Mouse (Mus musculus): ENCODE results near the gene Gpat3. TPM values are rescaled to one million over a fixed set of nuclear protein-coding genes. Genes with fewer than 3 reads are reported as not detected.

Gene Gpat3
- total RNA-seq, 2 experiments from 2014 or later = 4.8 to 10.3 TPM

GRCm38 (mm10) chr5:100860417-100861053 lies 15.0 kb downstream of the Gpat3 start:
- DNase-seq (ENCODE audit: low spot score) = peak; percentile 84

DNA sequence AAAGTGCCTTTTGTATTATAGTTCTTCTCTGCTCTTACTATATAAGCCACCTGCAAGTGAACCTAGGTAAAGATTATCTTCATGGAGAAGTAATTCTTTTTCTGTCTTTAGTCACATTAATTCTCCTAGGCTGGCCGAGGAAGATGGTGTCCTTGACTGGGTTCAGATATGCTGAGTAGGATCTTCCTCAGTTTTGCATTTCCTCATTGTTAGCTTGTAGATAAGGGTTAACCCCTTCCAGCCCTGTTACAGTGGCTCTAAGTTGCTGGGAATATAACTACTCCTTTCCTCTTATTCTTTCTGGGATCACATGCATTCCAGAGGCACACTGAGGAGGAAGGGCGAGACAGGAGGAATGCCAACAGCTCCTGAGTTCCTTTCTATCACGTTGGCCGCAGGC lies 15.6 kb downstream of the Gpat3 start:
- no peak for DNase-seq (ENCODE audit: low spot score)

DNA sequence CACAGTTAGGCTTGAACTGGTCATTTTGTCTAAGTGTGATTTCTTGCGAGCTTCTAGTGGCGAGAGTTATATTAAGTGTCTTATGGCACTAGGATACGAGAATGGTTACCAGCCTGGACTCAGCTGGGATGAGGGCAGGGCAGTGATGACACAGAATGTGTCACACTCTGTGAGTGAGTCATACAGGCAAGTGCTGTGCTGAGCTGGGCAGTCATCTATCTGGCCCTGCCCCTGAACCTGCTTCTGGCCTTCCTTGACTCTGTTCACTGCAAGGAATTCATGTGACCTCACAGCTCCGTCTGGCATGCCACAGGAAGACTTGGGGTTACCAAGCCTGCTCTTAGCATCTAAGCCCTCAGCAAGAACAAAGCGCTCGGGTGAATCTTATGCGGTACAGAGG lies 16.3 kb downstream of the Gpat3 start:
- DNase-seq (ENCODE audit: low spot score) = no peak

GRCm38 (mm10) chr5:100863091-100863490 lies 17.6 kb downstream of the Gpat3 start:
- no peak for DNase-seq (ENCODE audit: low spot score)

DNA sequence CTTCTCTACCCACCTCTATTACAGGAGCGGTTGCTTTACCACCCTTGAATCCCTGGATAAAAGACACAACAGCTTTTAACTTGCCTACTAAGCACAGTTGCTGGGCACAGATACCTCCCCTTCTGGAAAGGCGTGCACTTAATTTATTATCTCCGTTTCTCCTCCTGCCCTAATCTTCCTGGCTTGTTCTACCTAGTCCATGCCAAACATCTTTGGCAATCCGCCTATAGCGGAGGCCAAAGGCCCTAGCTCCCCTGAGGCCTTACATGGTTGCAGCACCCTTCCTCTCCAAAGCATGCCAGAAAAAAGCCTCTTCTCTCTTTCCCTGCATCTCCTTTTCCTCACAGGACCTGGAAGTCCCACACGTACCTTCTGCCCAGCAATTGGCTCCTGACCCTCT lies 18.9 kb downstream of the Gpat3 start:
- peak; percentile 6 for DNase-seq (ENCODE audit: low spot score)

- no peak for DNase-seq (ENCODE audit: low spot score)
These were observed 20.7 kb downstream of the Gpat3 start for GRCm38 (mm10) chr5:100866183-100866582.

- no peak for DNase-seq (ENCODE audit: low spot score)
These were observed 23.8 kb downstream of the Gpat3 start for GRCm38 (mm10) chr5:100869197-100869895.

- no peak for DNase-seq (ENCODE audit: low spot score)
These were observed 26.5 kb downstream of the Gpat3 start for GRCm38 (mm10) chr5:100871987-100872386.

DNA sequence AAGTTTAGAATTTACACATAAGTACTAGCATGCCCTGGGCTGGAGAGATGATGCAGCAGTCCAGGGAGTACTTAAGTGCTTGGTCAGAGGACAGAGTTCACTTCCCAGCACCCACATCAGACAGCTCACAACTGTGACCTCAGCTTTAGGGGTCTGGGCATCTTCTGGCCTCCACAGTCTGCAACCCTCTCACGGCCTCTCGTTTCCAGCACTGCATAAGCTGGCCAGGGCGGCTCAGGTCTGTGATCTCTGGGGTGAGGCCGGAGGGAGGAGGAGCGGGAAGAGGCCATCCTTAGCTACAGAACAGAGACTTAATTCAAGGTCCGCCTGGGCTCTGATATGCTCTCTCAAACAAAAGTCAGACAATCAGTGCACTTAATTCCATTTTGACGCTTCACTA lies 29.2 kb downstream of the Gpat3 start:
- no peak for DNase-seq (ENCODE audit: low spot score)

DNA sequence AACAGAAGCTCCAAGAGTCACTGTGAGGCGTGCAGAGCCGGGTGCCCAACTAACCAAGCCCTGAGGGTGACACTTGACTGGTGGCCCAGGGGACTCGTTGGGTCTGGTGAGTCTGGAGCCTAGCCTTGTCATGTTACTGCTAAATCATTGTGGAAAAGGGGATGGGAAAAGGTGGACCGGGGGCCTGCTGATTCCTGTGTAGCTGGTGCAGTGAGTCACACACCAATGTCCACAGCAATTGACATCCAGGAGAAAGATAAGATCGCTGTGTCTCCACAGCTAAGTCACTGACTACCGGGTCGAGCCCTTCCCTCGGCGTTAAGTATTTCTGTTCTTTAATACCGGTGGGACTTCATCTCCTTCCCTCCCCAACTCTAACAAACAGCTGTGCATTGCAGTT lies 29.7 kb downstream of the Gpat3 start:
- DNase-seq (ENCODE audit: low spot score) = no peak

DNA sequence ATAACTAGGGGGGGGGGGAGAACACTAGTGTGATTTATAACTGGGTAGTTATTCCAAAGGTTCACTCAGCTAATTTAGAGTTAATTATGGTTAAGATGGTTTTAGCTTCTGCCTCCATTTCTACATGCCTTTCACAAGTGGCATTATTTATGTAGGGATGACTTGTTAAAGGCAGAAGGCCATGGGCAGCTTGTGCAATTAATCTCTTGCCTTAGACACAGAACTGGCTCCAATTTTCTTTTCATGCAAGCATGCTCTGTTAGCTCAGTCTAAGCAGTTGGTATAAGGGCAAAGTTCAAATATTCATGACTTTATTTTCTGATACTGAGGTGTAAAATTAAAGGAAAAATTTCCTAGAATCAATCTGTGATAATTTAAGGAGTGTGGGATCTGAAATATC lies 31.5 kb downstream of the Gpat3 start:
- DNase-seq (ENCODE audit: low spot score) = no peak

DNA sequence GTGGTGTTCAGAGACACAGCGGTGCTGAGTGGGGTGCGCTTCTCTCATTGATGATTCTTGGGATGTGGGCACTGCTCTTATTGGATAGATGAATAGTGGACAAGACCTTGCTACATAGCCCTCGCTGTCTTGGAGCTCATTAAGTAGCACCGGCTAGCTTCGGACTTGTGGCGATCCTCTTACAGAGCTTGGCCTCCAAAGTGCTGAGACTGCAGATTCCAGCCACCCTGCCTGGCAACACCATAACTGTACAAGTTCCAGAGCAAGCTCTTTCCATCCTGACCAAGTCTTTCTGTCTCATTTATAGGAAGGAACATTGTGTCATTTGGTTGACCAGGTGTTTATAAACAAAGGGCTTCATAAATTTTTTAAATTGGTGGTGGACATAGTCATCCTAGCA lies 39.7 kb downstream of the Gpat3 start:
- peak; percentile 46 for DNase-seq (ENCODE audit: low spot score)

DNA sequence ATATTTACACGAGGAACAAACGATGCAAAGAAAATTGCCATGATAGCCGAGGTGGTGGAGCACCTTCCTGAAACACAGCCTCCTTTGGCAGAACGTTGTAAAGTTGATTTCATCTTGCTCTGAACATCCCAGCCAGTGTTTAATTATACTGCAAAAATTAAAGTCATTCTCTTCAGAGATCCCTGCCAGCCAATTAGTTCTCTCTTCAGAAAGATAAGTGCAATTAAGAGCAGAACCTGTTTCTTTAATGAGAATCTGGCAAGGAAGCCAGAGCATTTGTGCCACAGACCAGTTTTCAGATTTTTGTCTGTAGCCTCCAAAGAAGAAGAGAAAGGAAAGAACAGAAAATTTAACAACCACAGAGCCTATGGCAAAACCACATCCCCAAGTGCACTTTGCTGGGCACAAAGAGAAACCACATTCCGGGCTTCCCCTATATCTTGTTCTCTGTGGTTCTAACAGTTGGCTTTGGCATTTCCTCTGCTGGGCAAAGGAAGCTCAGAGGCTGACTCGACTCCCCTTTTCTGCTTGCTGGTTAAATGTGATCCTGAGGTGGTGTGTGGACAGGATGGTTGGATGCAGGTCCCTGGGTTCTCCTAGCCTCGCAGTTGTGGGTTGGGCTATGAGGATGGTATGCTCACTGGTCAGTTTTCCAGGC lies 40.9 kb downstream of the Gpat3 start:
- DNase-seq (ENCODE audit: low spot score) = no peak

DNA sequence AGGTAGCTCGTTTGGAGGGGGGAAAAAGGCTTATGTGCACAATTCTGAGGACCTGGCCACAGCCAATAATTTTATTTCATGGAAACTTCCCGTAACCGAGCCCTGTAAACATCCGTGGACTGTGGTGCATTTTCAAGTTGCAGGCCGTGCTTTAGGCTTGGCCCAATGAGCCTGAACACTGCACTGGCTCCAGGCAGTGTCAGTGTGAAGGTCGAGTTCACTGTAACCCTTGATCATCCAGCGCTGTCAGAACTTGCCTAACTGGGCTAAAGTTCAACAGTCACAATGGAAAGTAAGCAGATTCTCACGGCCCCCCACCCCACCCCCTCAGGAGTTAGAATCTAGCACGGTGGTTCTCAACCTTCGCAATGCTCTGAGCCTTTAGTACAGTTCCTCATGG lies 50.7 kb downstream of the Gpat3 start:
- no peak for DNase-seq (ENCODE audit: low spot score)

DNA sequence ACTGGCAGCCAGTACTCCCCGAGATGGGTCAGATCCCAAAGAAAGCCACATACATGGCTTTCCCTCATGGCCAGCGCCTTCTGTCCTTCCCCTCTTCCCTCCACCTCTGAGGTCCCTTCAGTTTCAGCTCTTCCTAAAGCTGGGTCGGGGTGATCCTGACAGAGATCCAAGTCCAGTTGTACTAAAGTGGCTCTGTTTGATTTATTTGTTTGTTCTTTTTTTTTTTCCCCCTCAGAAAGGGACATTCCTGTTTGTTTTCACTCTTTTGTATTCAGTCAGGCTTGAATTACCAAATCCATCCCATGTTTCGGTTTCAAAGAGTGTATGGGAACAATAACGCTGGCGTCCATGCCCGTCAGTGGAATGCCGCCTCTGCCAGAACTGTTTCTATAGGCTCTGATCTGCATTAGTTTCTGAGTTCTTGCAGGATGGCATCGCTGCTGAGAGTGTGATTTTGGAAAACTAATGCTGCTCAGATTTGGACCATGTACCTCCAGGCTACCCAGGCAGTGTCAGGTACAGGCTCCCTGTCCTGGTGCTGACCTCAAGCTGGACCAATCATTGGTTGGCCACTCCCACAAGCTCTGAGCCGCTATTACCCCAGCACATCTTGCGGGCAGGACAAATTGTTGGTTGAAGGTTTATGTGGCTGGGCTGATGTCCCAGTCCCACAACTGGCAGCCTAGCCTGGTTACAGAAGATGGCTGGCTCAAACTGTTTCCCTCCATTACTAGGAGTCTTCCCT lies 54.4 kb downstream of the Gpat3 start:
- peak; percentile 16 for DNase-seq (ENCODE audit: low spot score)

- DNase-seq (ENCODE audit: low spot score) = no peak
These were observed 55.5 kb downstream of the Gpat3 start for GRCm38 (mm10) chr5:100901046-100901445.

DNA sequence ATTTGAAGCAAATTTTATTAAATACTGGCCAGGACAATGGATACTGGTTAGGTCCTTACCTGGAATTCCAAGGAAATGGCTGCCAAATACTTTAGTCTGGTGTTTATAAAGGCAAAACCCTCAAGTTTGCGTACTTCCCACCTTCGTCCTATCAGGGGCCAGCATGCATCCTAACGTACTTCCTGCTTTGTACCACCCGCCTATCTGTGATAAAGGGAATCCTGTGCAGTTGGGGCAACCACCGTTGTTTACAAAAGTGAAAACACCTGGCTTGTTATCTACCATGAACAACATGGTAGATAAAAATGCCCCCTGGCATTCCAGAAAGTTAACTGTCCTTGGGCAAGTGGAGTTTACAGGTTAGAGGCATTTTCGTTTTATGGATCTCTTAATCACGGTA lies 63.0 kb downstream of the Gpat3 start:
- no peak for DNase-seq (ENCODE audit: low spot score)

DNA sequence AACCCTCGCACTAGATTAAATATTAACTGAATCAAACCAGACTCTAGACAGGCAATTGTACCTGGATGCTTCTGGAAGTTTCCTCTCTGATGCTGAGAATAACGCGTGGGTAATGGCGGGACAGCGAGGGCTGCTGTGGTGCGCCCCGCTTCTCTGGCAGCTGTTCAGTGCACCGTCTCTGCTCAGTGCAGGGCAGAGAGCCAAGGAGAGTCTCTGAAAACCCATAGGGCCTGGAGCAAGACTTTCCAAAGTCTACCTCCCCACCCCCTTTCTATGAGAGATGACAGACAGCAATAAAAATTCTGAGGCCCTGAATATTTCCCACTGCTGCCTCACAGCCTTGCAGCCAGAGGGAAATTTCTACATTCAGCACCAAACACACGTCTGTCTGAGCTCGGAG lies 63.4 kb downstream of the Gpat3 start:
- no peak for DNase-seq (ENCODE audit: low spot score)

GRCm38 (mm10) chr5:100909691-100910090 lies 64.2 kb downstream of the Gpat3 start:
- peak; percentile 57 for DNase-seq (ENCODE audit: low spot score)

DNA sequence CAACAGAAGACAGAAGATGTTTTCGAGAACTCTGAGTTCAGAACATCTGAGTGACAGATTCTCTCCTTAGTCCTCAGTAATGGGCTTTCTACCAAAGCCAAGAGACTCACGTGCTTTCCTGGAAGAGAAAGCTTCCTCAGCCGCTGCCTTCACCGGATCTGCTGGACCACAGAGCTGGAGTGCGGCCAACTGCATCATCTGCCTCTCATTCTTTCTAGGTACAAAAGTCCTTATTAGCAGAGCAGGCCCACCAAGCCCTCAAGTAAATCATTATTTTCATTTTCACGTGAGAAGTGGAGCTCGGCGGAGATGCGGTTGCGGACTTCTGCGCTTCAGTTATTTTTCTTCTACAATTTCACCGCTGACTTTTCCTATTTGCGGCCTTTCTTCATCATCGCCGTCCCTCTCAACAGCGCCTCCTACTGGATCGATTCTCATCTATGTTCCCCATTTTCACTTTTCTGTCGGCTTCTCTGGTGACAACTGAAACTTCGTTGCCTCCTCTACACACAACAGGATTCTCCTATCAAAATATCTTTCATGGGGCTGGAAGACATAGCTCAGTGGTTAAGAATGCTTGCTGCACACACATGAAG lies 66.1 kb downstream of the Gpat3 start:
- no peak for DNase-seq (ENCODE audit: low spot score)

DNA sequence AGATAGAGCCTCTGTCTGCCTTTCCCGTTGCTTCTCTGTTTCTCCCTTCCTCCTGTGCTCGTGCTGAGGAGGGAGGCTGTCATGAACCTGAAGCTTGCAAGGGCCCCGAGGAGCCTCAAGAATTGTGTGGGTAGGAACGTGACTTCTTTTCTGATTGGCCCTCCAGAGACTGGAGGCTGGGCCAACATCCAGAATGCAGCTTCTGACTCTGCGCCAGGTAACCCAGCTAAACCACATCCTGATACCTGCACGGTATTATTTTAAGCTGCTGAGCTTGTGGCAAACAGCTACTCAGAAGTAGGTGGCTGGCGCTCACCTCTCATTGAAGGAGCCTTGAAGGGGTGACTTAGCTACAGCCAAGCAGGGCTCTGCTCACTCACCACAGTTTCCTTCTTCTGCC lies 66.9 kb downstream of the Gpat3 start:
- DNase-seq (ENCODE audit: low spot score) = no peak

DNA sequence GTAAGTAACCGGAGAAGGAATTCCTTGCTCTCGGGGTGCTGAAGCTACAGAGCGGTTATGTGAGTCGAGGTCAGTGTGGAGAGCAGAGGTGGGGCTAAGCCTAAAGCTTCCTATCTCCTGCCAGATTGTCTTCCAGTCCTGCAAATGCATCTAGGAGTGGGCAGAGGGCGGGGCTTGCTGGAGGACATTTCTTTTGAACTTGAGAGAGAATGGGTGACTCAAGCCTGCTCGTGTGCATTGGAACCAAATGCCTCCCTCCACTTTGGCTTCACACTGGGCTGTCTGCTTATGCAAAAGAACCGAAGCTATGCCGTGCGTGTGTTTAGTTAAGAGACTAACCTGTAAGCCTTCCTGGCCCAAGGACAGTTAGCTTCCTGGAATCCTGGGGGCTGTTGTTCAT lies 67.8 kb downstream of the Gpat3 start:
- DNase-seq (ENCODE audit: low spot score) = no peak
